Mouse (Mus musculus) erythroblast, embryonic 14.5 days (primary cell): ENCODE measurements around the gene Paqr3.

ENCODE experiments used
- GATA1 ChIP-seq: IDR thresholded peaks from 2 replicates; pipeline ENCODE4 v1.6.1; 2012; ENCODE audit warnings: low read length, inconsistent platforms, mixed read lengths
- TAL1 ChIP-seq: IDR thresholded peaks from 3 replicates; pipeline ENCODE4 v1.6.1; 2012; ENCODE audit warnings: low read length, inconsistent platforms, mixed read lengths

DNA sequence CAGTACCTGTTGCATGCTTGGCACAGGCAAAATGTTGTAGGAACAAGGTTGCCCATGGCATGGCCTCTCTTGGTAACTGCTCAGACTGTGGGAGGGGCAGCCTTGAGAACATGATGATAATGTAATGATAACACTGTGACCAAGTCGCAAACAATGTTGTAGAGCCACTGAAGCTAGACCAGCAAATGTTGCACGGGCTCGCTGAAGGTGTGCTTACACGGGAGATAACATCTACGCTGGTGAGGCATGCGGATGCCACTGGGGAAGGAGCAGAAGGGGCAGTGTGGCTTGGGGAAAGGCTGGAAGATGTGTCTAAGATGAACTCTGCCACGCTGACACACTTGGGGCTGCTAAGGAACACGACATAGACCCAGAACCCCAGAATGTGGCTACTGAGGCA lies 11.4 kb downstream of the Paqr3 start:
- TF ChIP-seq TAL1 (no peak), GATA1 (no peak)
